Mouse (Mus musculus) adrenal gland, adult 2 months (tissue): Measurements from ENCODE around the gene Zfp148. TPM values are rescaled to one million over a fixed set of nuclear protein-coding genes. Genes with fewer than 3 reads are reported as not detected.

Source experiments
- DNase-seq: peaks from one replicate; pipeline ENCODE4 v3.0.0; 2021
- polyA plus RNA-seq: library from polyadenylated mRNA; depleted of rRNA; stranded (reverse); fragments of >200 nt; gene quantifications from 2 replicates; pipeline ENCODE4 v1.2.3, GENCODE M21; 2012; rRNA removed
- total RNA-seq, 2 experiments: library from RNA; stranded (reverse); gene quantifications; 2 replicates each; pipeline ENCODE4 v1.2.3; 2021

Gene Zfp148
- total and polyA plus RNA-seq, 3 experiments: 2.8 to 67.8 (median 65.2) TPM

- peak; percentile 48 for DNase-seq
Measured at GRCm38 (mm10) chr16:33531184-33531583, 150.5 kb downstream of the Zfp148 start.

DNA sequence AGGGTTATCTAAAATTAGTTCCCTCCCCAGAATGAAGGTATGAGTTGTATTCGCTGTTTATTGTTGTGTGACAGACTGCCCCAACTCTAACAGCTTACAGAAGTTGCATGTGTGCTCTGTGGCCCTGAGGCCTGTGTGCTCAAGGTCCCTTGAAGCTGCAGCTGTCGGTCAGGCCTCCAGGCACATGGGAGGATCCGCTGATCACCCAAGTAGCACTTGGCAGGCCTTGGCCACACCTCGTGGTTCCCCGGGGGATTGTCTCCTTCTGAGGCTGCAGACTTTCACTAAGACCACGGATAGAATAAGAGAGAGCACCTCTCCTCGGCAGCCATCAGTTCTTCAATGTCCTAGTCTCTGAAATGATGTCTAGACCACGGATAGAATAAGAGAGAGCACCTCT, 155.8 kb downstream of the Zfp148 start:
- peak; percentile 17 for DNase-seq

- DNase-seq: no peak
Measured at GRCm38 (mm10) chr16:33537499-33538225, 157.0 kb downstream of the Zfp148 start.

GRCm38 (mm10) chr16:33544346-33544745, 163.7 kb downstream of the Zfp148 start:
- no peak for DNase-seq

GRCm38 (mm10) chr16:33545530-33545929, 164.9 kb downstream of the Zfp148 start:
- no peak for DNase-seq

- DNase-seq: no peak
Measured at GRCm38 (mm10) chr16:33553689-33554342, 173.2 kb downstream of the Zfp148 start.

Other genes starting within 250 kb of the Zfp148 start
- 10 to 100 TPM; 37.9 to 43.7 TPM for gene Osbpl11, start 195.8 kb upstream of the Zfp148 start, total RNA-seq
- gene Osbpl11, start 195.8 kb upstream of the Zfp148 start, polyA plus RNA-seq: 14.0 and 16.4 TPM in 2 replicates
- 10 to 100 TPM; 45.5 to 47.4 TPM for gene Snx4, start 129.4 kb upstream of the Zfp148 start, total RNA-seq
- gene Snx4, start 129.4 kb upstream of the Zfp148 start, polyA plus RNA-seq: 2.6 and 6.9 TPM in 2 replicates
- under 1 TPM; 0.49 to 0.83 TPM for gene Slc12a8, start 136.5 kb downstream of the Zfp148 start, total RNA-seq
- 0.73 and 0.89 TPM in 2 replicates for gene Slc12a8, start 136.5 kb downstream of the Zfp148 start, polyA plus RNA-seq